9 mouse cellular contexts compared by ENCODE assay signal in genomic region chr11:50931021-50931420, GRCm38 (mm10). TPM values are rescaled to one million over a fixed set of nuclear protein-coding genes. Genes with fewer than 3 reads are reported as not detected.
DNase-seq lines count a peak whose midpoint lies in the region; ATAC-seq and TF ChIP-seq lines count a peak whose summit lies in the region.
"Had no signal": no experiment of that assay in that cellular context is flagged by ENCODE, and none has a peak within 500 bp of the region (broad histone marks: within the 10 kb centered on the region; RNA-seq: fewer than 3 reads in every experiment).

No protein-coding gene starts in this region.

- peaks cover 8% of the 10 kb centered on the region; the same call in 1 of the 2 replicates for H3K27me3 ChIP-seq in thymus, adult 2 months (ENCODE audit: control insufficient read depth, insufficient read depth, low read length)
- H3K27me3 ChIP-seq in limb, embryonic 10.5 days (ENCODE audit: low read depth, poor library complexity, severe bottlenecking) = peaks cover 20% of the 10 kb centered on the region
- no peaks in the 10 kb centered on the region for H3K27me3 ChIP-seq in neural tube, embryonic 13.5 days

- H3K9ac ChIP-seq in neural tube, embryonic 13.5 days = peak overlapping the region; percentile 84

- no peak for TF ChIP-seq CTCF in gastrocnemius, adult 2 months (IDR thresholded peaks at IDR 0.05)
- TF ChIP-seq CTCF in thymus, adult 2 months (IDR thresholded peaks at IDR 0.05; ENCODE audit: borderline replicate concordance, control insufficient read depth, extremely low read depth, insufficient read depth, low read length, poor library complexity) = no peak

- DNase-seq in gastrocnemius, adult 2 months = no peak
- no peak for DNase-seq in gastrocnemius, adult 8-10 months (ENCODE audit: low spot score in 2 of 2)
- no peak for DNase-seq in thymus, adult 2 months
- no peak for DNase-seq in thymus, postnatal 4 days
- DNase-seq in limb, embryonic 10.5 days (ENCODE audit: low spot score) = peak; percentile 52
- DNase-seq in layer of hippocampus, postnatal 14 days (ENCODE audit: low spot score in 2 of 2) = no peak
- no peak for DNase-seq in layer of hippocampus, adult 11-12 months (ENCODE audit: low spot score)

- no peak for TF ChIP-seq POLR2A in thymus, adult 2 months (IDR thresholded peaks at IDR 0.05; ENCODE audit: control insufficient read depth, extremely low read depth, insufficient read depth, low read length, poor library complexity)

- peaks cover 10% of the 10 kb centered on the region; the same call in 1 of the 2 replicates for H3K4me1 ChIP-seq in thymus, adult 2 months (replicated peaks; ENCODE audit: control insufficient read depth, insufficient read depth, low read length)
- peaks cover 12% of the 10 kb centered on the region for H3K4me1 ChIP-seq in limb, embryonic 10.5 days
- H3K4me1 ChIP-seq in neural tube, embryonic 13.5 days (replicated peaks) = peaks cover 13% of the 10 kb centered on the region

- peak overlapping the region; percentile 90 for H3K4me2 ChIP-seq in neural tube, embryonic 13.5 days

- peak overlapping the region; percentile 86 for H3K27ac ChIP-seq in gastrocnemius, adult 2 months
- H3K27ac ChIP-seq in thymus, adult 2 months (ENCODE audit: control insufficient read depth, insufficient read depth, low read length) = no peak overlapping the region
- peak overlapping the region; percentile 83 for H3K27ac ChIP-seq in limb, embryonic 10.5 days
- H3K27ac ChIP-seq in neural tube, embryonic 13.5 days (replicated peaks) = peak overlapping the region; percentile 82

- 5% methylated on average over 16 of the region's 16 CpGs for WGBS in thymus, adult 2 months
- WGBS in limb, embryonic 10.5 days = 2% methylated on average over 16 of the region's 16 CpGs
- WGBS in neural tube, embryonic 13.5 days = 2% methylated on average over 16 of the region's 16 CpGs

- ATAC-seq in neural tube, embryonic 13.5 days (ENCODE audit: low read depth) = peak; percentile 80

- intact Hi-C loops in gastrocnemius, adult 2 months (cut with DNase I) = loop anchor here (1.0 to 5.0 kb wide), 2 partner anchors 104 to 128 kb away; partner anchors contain the start of genes Zfp354a and Zfp354c

- peak overlapping the region; percentile 89 for H3K4me3 ChIP-seq in gastrocnemius, adult 2 months
- peak overlapping the region; percentile 40 for H3K4me3 ChIP-seq in thymus, adult 2 months (ENCODE audit: control insufficient read depth, insufficient read depth, low read length)
- H3K4me3 ChIP-seq in limb, embryonic 10.5 days = peak overlapping the region; percentile 80
- H3K4me3 ChIP-seq in neural tube, embryonic 13.5 days = peak overlapping the region; percentile 60

- H3K36me3 ChIP-seq in thymus, adult 2 months (ENCODE audit: control insufficient read depth, insufficient read depth, low read length) = no peaks in the 10 kb centered on the region
- H3K36me3 ChIP-seq in limb, embryonic 10.5 days = no peaks in the 10 kb centered on the region
- H3K36me3 ChIP-seq in neural tube, embryonic 13.5 days = no peaks in the 10 kb centered on the region; the same call in 1 of the 2 replicates

- H3K9me3 ChIP-seq in limb, embryonic 10.5 days (replicated peaks) = no peaks in the 10 kb centered on the region
- H3K9me3 ChIP-seq in neural tube, embryonic 13.5 days = no peaks in the 10 kb centered on the region

RNA-seq across cellular contexts. Expression of gene Zfp354b, which starts 0.4 kb away (rescaled TPM):
- total RNA-seq in gastrocnemius, adult 2 months (2021) = 1 to 10 TPM; 1.9 to 2.4 TPM
- total RNA-seq in gastrocnemius, adult 8-10 months (2022) = 1 to 10 TPM; 1.6 to 2.3 (median 2.2) TPM
- polyA plus RNA-seq in thymus, adult 2 months (2012; rRNA removed) = 0.04 and 0.09 TPM in 2 replicates
- 0.75 and 0.96 TPM in 2 replicates for polyA plus RNA-seq in limb, embryonic 10.5 days (2016; fragmentation: Nextera tagmentation; extraction: Ambion mirVana)
- 3.2 and 4.1 TPM in 2 replicates for polyA plus RNA-seq in neural tube, embryonic 13.5 days (2015; fragmentation: Nextera tagmentation; extraction: Ambion mirVana)
- total RNA-seq in layer of hippocampus, postnatal 14 days (2021) = 1 to 10 TPM; 4.8 to 6.6 TPM

RNA-seq across cellular contexts. Expression of gene 4933414I15Rik, which starts 12.5 kb away (rescaled TPM):
- not detected for total RNA-seq in gastrocnemius, adult 2 months (2021)
- total RNA-seq in gastrocnemius, adult 8-10 months (2022) = not detected
- polyA plus RNA-seq in thymus, adult 2 months (2012; rRNA removed) = not detected in 2 replicates
- not detected in 2 replicates for polyA plus RNA-seq in limb, embryonic 10.5 days (2016; fragmentation: Nextera tagmentation; extraction: Ambion mirVana)
- polyA plus RNA-seq in neural tube, embryonic 13.5 days (2015; fragmentation: Nextera tagmentation; extraction: Ambion mirVana) = not detected in 2 replicates
- not detected for total RNA-seq in layer of hippocampus, postnatal 14 days (2021)
- total RNA-seq: heart, postnatal 14 days had no signal

RNA-seq across cellular contexts. Expression of gene Zfp2, which starts 15.1 kb away (rescaled TPM):
- total RNA-seq in gastrocnemius, adult 2 months (2021) = 1 to 10 TPM; 4.4 to 5.5 TPM
- total RNA-seq in gastrocnemius, adult 8-10 months (2022) = 1 to 10 TPM; 3.8 to 4.8 (median 4.2) TPM
- polyA plus RNA-seq in thymus, adult 2 months (2012; rRNA removed) = 0.59 TPM in 2 replicates
- polyA plus RNA-seq in limb, embryonic 10.5 days (2016; fragmentation: Nextera tagmentation; extraction: Ambion mirVana) = 19.7 and 21.0 TPM in 2 replicates
- 38.6 and 43.2 TPM in 2 replicates for polyA plus RNA-seq in neural tube, embryonic 13.5 days (2015; fragmentation: Nextera tagmentation; extraction: Ambion mirVana)
- total RNA-seq in layer of hippocampus, postnatal 14 days (2021) = 10 to 100 TPM; 16.4 to 18.0 TPM

RNA-seq across cellular contexts. Expression of gene Prop1, which starts 22.5 kb away (rescaled TPM):
- total RNA-seq in gastrocnemius, adult 2 months (2021) = not detected
- not detected for total RNA-seq in gastrocnemius, adult 8-10 months (2022)
- polyA plus RNA-seq in thymus, adult 2 months (2012; rRNA removed) = not detected in 2 replicates
- polyA plus RNA-seq in limb, embryonic 10.5 days (2016; fragmentation: Nextera tagmentation; extraction: Ambion mirVana) = not detected in 2 replicates
- not detected in 2 replicates for polyA plus RNA-seq in neural tube, embryonic 13.5 days (2015; fragmentation: Nextera tagmentation; extraction: Ambion mirVana)
- not detected for total RNA-seq in layer of hippocampus, postnatal 14 days (2021)
- total RNA-seq: heart, postnatal 14 days had no signal

RNA-seq across cellular contexts. Expression of gene Olfr1378, which starts 35.3 kb away (rescaled TPM):
- total RNA-seq in gastrocnemius, adult 2 months (2021) = not detected
- not detected for total RNA-seq in gastrocnemius, adult 8-10 months (2022)
- polyA plus RNA-seq in thymus, adult 2 months (2012; rRNA removed) = not detected in 2 replicates
- not detected in 2 replicates for polyA plus RNA-seq in limb, embryonic 10.5 days (2016; fragmentation: Nextera tagmentation; extraction: Ambion mirVana)
- not detected in 2 replicates for polyA plus RNA-seq in neural tube, embryonic 13.5 days (2015; fragmentation: Nextera tagmentation; extraction: Ambion mirVana)
- total RNA-seq in layer of hippocampus, postnatal 14 days (2021) = not detected
- total RNA-seq: heart, postnatal 14 days had no signal
